Mouse (Mus musculus): ENCODE measurements around the gene Pld5. TPM values are rescaled to one million over a fixed set of nuclear protein-coding genes. Genes with fewer than 3 reads are reported as not detected.
A peak's percentile ranks its signal among the peaks of the same experiment; 100 is the strongest.
"Not testable (repeated sequence)": the region's sequence is repeated elsewhere in the genome, so short reads cannot be mapped to it uniquely, and the experiment has no call there.

Pld5 gene
- polyA plus RNA-seq, 1 experiment from 2014 or later = 0.49 TPM

GRCm38 (mm10) chr1:175997076-175997651, 277.9 kb downstream of the Pld5 start:
- no peak overlapping the region for H3K27ac ChIP-seq
- no peak overlapping the region for H3K4me3 ChIP-seq
- no peak overlapping the region for H3K4me2 ChIP-seq
- H3K36me3 ChIP-seq = no peaks in the 10 kb centered on the region
- WGBS = 52% methylated on average over 7 of the region's 7 CpGs
- no peak overlapping the region for H3K9ac ChIP-seq
- H3K9me3 ChIP-seq = no peaks in the 10 kb centered on the region
- no peak for ATAC-seq (ENCODE audit: insufficient number of reproducible peaks, insufficient read depth, low FRiP score, low TSS enrichment, low read depth)
- H3K27me3 ChIP-seq = no peaks in the 10 kb centered on the region
- no peaks in the 10 kb centered on the region for H3K4me1 ChIP-seq

- Histone ChIP-seq H3K4me1 (peaks cover 6% of the 10 kb centered on the region; the same call in 1 of the 2 replicates), H3K9me3 (no peaks in the 10 kb centered on the region), H3K4me3 (no peak overlapping the region), H3K27me3 (no peaks in the 10 kb centered on the region), H3K36me3 (no peaks in the 10 kb centered on the region), H3K27ac (no peak overlapping the region), H3K4me2 (no peak overlapping the region), H3K9ac (no peak overlapping the region)
- 60% methylated on average over 4 of the region's 4 CpGs for WGBS
- peak; percentile 78 for ATAC-seq (ENCODE audit: insufficient number of reproducible peaks, insufficient read depth, low FRiP score, low TSS enrichment, low read depth)
These were observed 286.2 kb downstream of the Pld5 start for GRCm38 (mm10) chr1:175988912-175989311.

GRCm38 (mm10) chr1:175988448-175988847, 286.7 kb downstream of the Pld5 start:
- WGBS = 91% methylated on average over 5 of the region's 5 CpGs
- peak; percentile 43; the same call in 1 of the 2 replicates for ATAC-seq (ENCODE audit: insufficient number of reproducible peaks, insufficient read depth, low FRiP score, low TSS enrichment, low read depth)
- H3K4me3 ChIP-seq = no peak overlapping the region

GRCm38 (mm10) chr1:175979014-175979413, 296.1 kb downstream of the Pld5 start, which contains the start of gene Rbm8a2:
Gene Rbm8a2, minus strand, starts transcription at chr1:175979114.
- WGBS = 92% methylated on average over 7 of the region's 7 CpGs
- not testable (repeated sequence) for ATAC-seq (ENCODE audit: insufficient number of reproducible peaks, insufficient read depth, low FRiP score, low TSS enrichment, low read depth)

More at GRCm38 (mm10) chr1:175988448-175988847, 286.7 kb downstream of the Pld5 start:
- peaks cover 6% of the 10 kb centered on the region; the same call in 1 of the 2 replicates for H3K4me1 ChIP-seq
- H3K27ac ChIP-seq = peak overlapping the region; percentile 7; the same call in 1 of the 2 replicates
- no peak overlapping the region for H3K9ac ChIP-seq
- H3K4me2 ChIP-seq = no peak overlapping the region
- H3K27me3 ChIP-seq = no peaks in the 10 kb centered on the region
- no peaks in the 10 kb centered on the region for H3K9me3 ChIP-seq
- no peaks in the 10 kb centered on the region for H3K36me3 ChIP-seq

GRCm38 (mm10) chr1:175970710-175971109, 304.4 kb downstream of the Pld5 start:
- ATAC-seq (ENCODE audit: insufficient number of reproducible peaks, insufficient read depth, low FRiP score, low TSS enrichment, low read depth) = no peak
- Histone ChIP-seq H3K36me3 (no peaks in the 10 kb centered on the region), H3K4me2 (no peak overlapping the region), H3K4me3 (no peak overlapping the region), H3K27ac (no peak overlapping the region), H3K9me3 (no peaks in the 10 kb centered on the region), H3K9ac (no peak overlapping the region), H3K27me3 (no peaks in the 10 kb centered on the region), H3K4me1 (no peaks in the 10 kb centered on the region)
- 68% methylated on average over 5 of the region's 5 CpGs for WGBS

More at GRCm38 (mm10) chr1:175979014-175979413, 296.1 kb downstream of the Pld5 start, which contains the start of gene Rbm8a2:
- H3K4me1 ChIP-seq, H3K4me2 ChIP-seq, H3K27ac ChIP-seq, H3K4me3 ChIP-seq, H3K9me3 ChIP-seq, H3K27me3 ChIP-seq, H3K9ac ChIP-seq, H3K36me3 ChIP-seq: not testable (repeated sequence)

GRCm38 (mm10) chr1:175967004-175967745, 307.9 kb downstream of the Pld5 start:
- no peaks in the 10 kb centered on the region for H3K9me3 ChIP-seq
- no peak overlapping the region for H3K4me2 ChIP-seq
- H3K36me3 ChIP-seq = no peaks in the 10 kb centered on the region
- no peak for ATAC-seq (ENCODE audit: insufficient number of reproducible peaks, insufficient read depth, low FRiP score, low TSS enrichment, low read depth)
- WGBS = 91% methylated on average over 4 of the region's 5 CpGs
- no peak overlapping the region for H3K27ac ChIP-seq
- H3K4me3 ChIP-seq = no peak overlapping the region
- H3K9ac ChIP-seq = no peak overlapping the region
- H3K27me3 ChIP-seq = no peaks in the 10 kb centered on the region
- no peaks in the 10 kb centered on the region for H3K4me1 ChIP-seq

- Histone ChIP-seq H3K4me2 (no peak overlapping the region), H3K27me3 (no peaks in the 10 kb centered on the region), H3K27ac (no peak overlapping the region), H3K9me3 (no peaks in the 10 kb centered on the region), H3K4me3 (no peak overlapping the region), H3K36me3 (no peaks in the 10 kb centered on the region), H3K9ac (no peak overlapping the region), H3K4me1 (no peaks in the 10 kb centered on the region)
- 92% methylated on average over 2 of the region's 2 CpGs for WGBS
- ATAC-seq (ENCODE audit: insufficient number of reproducible peaks, insufficient read depth, low FRiP score, low TSS enrichment, low read depth) = no peak
These were observed 313.3 kb downstream of the Pld5 start for GRCm38 (mm10) chr1:175961786-175962185.

- no peak overlapping the region for H3K4me2 ChIP-seq
- no peak for ATAC-seq (ENCODE audit: insufficient number of reproducible peaks, insufficient read depth, low FRiP score, low TSS enrichment, low read depth)
- H3K9ac ChIP-seq = no peak overlapping the region
- no peaks in the 10 kb centered on the region for H3K27me3 ChIP-seq
- H3K27ac ChIP-seq = no peak overlapping the region
- 77% methylated on average over 2 of the region's 2 CpGs for WGBS
- peaks cover 9% of the 10 kb centered on the region for H3K4me1 ChIP-seq
- no peak overlapping the region for H3K4me3 ChIP-seq
- no peaks in the 10 kb centered on the region for H3K36me3 ChIP-seq
- no peaks in the 10 kb centered on the region for H3K9me3 ChIP-seq
These were observed 324.3 kb downstream of the Pld5 start for GRCm38 (mm10) chr1:175950851-175951250.

- H3K27ac ChIP-seq = no peak overlapping the region
- 24% methylated on average over 3 of the region's 3 CpGs for WGBS
- ATAC-seq (ENCODE audit: insufficient number of reproducible peaks, insufficient read depth, low FRiP score, low TSS enrichment, low read depth) = no peak
- H3K9me3 ChIP-seq = no peaks in the 10 kb centered on the region
- peaks cover 9% of the 10 kb centered on the region for H3K4me1 ChIP-seq
- H3K4me2 ChIP-seq = no peak overlapping the region
- no peak overlapping the region for H3K9ac ChIP-seq
- no peak overlapping the region for H3K4me3 ChIP-seq
- no peaks in the 10 kb centered on the region for H3K27me3 ChIP-seq
- no peaks in the 10 kb centered on the region for H3K36me3 ChIP-seq
These were observed 324.7 kb downstream of the Pld5 start for GRCm38 (mm10) chr1:175950421-175950820.

GRCm38 (mm10) chr1:175946718-175947315, 328.3 kb downstream of the Pld5 start:
- Histone ChIP-seq H3K4me2 (no peak overlapping the region), H3K27ac (no peak overlapping the region), H3K4me1 (peaks cover 9% of the 10 kb centered on the region), H3K36me3 (no peaks in the 10 kb centered on the region), H3K9ac (no peak overlapping the region), H3K4me3 (no peak overlapping the region), H3K27me3 (no peaks in the 10 kb centered on the region), H3K9me3 (no peaks in the 10 kb centered on the region)
- 79% methylated on average over 4 of the region's 4 CpGs for WGBS
- no peak for ATAC-seq (ENCODE audit: insufficient number of reproducible peaks, insufficient read depth, low FRiP score, low TSS enrichment, low read depth)

GRCm38 (mm10) chr1:175943168-175943567, 331.9 kb downstream of the Pld5 start:
- no peaks in the 10 kb centered on the region for H3K36me3 ChIP-seq
- no peaks in the 10 kb centered on the region for H3K4me1 ChIP-seq
- H3K9me3 ChIP-seq = no peaks in the 10 kb centered on the region
- ATAC-seq (ENCODE audit: insufficient number of reproducible peaks, insufficient read depth, low FRiP score, low TSS enrichment, low read depth) = no peak
- no peak overlapping the region for H3K9ac ChIP-seq
- H3K4me2 ChIP-seq = no peak overlapping the region
- H3K27ac ChIP-seq = no peak overlapping the region
- no peaks in the 10 kb centered on the region for H3K27me3 ChIP-seq
- 90% methylated on average over 7 of the region's 7 CpGs for WGBS
- no peak overlapping the region for H3K4me3 ChIP-seq

Measured in embryonic facial prominence, embryonic 13.5 days (tissue).